Comparison of ENCODE assay signal across 30 mouse cellular contexts in the genomic region with DNA sequence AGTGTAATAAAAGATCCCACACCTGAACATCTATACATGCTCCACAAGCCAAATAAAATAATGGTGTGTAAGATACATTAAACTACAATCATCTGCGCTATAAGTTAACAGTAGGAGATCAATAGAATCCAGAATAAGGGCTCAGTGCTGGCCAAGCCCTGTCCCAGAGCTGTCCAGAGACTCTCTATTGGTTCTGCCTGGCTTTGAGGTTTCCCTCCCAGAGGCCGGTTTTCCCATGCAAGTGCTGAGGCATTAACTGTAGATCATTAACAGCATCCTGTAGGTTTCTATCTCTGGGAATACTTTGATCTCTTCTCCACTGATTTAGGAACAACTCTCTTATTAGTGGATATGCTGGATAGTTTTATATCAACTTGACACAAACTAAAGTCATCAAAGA. TPM values are rescaled to one million over a fixed set of nuclear protein-coding genes. Genes with fewer than 3 reads are reported as not detected.
DNase-seq lines count a peak whose midpoint lies in the region; ATAC-seq and TF ChIP-seq lines count a peak whose summit lies in the region.
"Had no signal": no experiment of that assay in that cellular context is flagged by ENCODE, and none has a peak within 500 bp of the region (broad histone marks: within the 10 kb centered on the region; RNA-seq: fewer than 3 reads in every experiment).

No protein-coding gene starts in this region.

- H3K27ac ChIP-seq in kidney, embryonic 14.5 days (ENCODE audit: low read depth, low read length), result no peak overlapping the region
- H3K27ac ChIP-seq in kidney, postnatal 0 days, result no peak overlapping the region
- no peak overlapping the region for H3K27ac ChIP-seq in intestine, embryonic 16.5 days (ENCODE audit: low read length)
- H3K27ac ChIP-seq: forebrain, embryonic 10.5 days; forebrain, embryonic 13.5 days; heart, adult 2 months; heart, embryonic 10.5 days; heart, embryonic 13.5 days had no signal

- no peaks in the 10 kb centered on the region for H3K4me1 ChIP-seq in kidney, embryonic 14.5 days (ENCODE audit: control insufficient read depth, insufficient read depth, low read length)
- no peaks in the 10 kb centered on the region for H3K4me1 ChIP-seq in kidney, postnatal 0 days (replicated peaks; ENCODE audit: insufficient read depth, low read length)
- H3K4me1 ChIP-seq in intestine, embryonic 16.5 days (ENCODE audit: control insufficient read depth, insufficient read depth, low read length), result peaks cover 3% of the 10 kb centered on the region; the same call in 1 of the 2 replicates
- H3K4me1 ChIP-seq: forebrain, embryonic 13.5 days; heart, embryonic 10.5 days; heart, embryonic 13.5 days had no signal

- no peak overlapping the region for H3K4me2 ChIP-seq in kidney, embryonic 14.5 days (replicated peaks; ENCODE audit: low read depth, low read length)
- no peak overlapping the region for H3K4me2 ChIP-seq in kidney, postnatal 0 days (ENCODE audit: low read length)
- no peak overlapping the region for H3K4me2 ChIP-seq in intestine, embryonic 16.5 days (ENCODE audit: low read depth, low read length)
- H3K4me2 ChIP-seq: forebrain, embryonic 13.5 days; heart, embryonic 13.5 days had no signal

- no peak for TF ChIP-seq CTCF in kidney, postnatal 0 days (IDR thresholded peaks at IDR 0.05; ENCODE audit: low read depth)

- no peak overlapping the region for H3K9ac ChIP-seq in kidney, embryonic 14.5 days (ENCODE audit: low read depth, low read length)
- H3K9ac ChIP-seq in kidney, postnatal 0 days (ENCODE audit: low read depth, low read length), result no peak overlapping the region
- H3K9ac ChIP-seq in intestine, embryonic 16.5 days (ENCODE audit: low read depth, low read length), result no peak overlapping the region
- H3K9ac ChIP-seq: forebrain, embryonic 13.5 days; heart, embryonic 13.5 days had no signal

- H3K4me3 ChIP-seq in kidney, embryonic 14.5 days (ENCODE audit: low read length), result no peak overlapping the region
- H3K4me3 ChIP-seq in kidney, postnatal 0 days (replicated peaks; ENCODE audit: low read depth, low read length), result no peak overlapping the region
- no peak overlapping the region for H3K4me3 ChIP-seq in intestine, embryonic 16.5 days (ENCODE audit: low read length)
- H3K4me3 ChIP-seq: forebrain, embryonic 10.5 days; forebrain, embryonic 13.5 days; heart, adult 2 months; heart, embryonic 10.5 days; heart, embryonic 13.5 days had no signal

- H3K36me3 ChIP-seq in kidney, embryonic 14.5 days (ENCODE audit: control insufficient read depth, insufficient read depth, low read length), result no peaks in the 10 kb centered on the region
- H3K36me3 ChIP-seq in kidney, postnatal 0 days (ENCODE audit: insufficient read depth, low read length), result no peaks in the 10 kb centered on the region
- H3K36me3 ChIP-seq in intestine, embryonic 16.5 days (ENCODE audit: control insufficient read depth, insufficient read depth, low read length), result peaks cover 3% of the 10 kb centered on the region
- H3K36me3 ChIP-seq: forebrain, embryonic 10.5 days; G1E; heart, embryonic 10.5 days; heart, embryonic 13.5 days had no signal

- DNase-seq in kidney, adult 9 months, result no peak
- DNase-seq in kidney, postnatal 0 days (ENCODE audit: low spot score), result peak; percentile 11
- DNase-seq in kidney, adult 18-20 months, result no peak
- no peak for DNase-seq in right cerebral cortex, postnatal 14 days
- DNase-seq in layer of hippocampus, adult 18-20 months (ENCODE audit: low spot score in 2 of 2), result no peak
- DNase-seq: adrenal gland, postnatal 10 days; adrenal gland, postnatal 36 days; B cell, adult 2 months; cerebellum, adult 18-20 months; cerebellum, adult 9-10 months; cerebellum, postnatal 14 days; gastrocnemius, postnatal 10 days; gastrocnemius, postnatal 36 days; heart, adult 2 months; heart, postnatal 14 days; heart, postnatal 4 days had no signal

- no peaks in the 10 kb centered on the region for H3K9me3 ChIP-seq in kidney, embryonic 14.5 days (ENCODE audit: control insufficient read depth, low read length)
- H3K9me3 ChIP-seq in kidney, postnatal 0 days (replicated peaks; ENCODE audit: low read length), result no peaks in the 10 kb centered on the region
- H3K9me3 ChIP-seq in intestine, embryonic 16.5 days (ENCODE audit: control insufficient read depth, low read length), result no peaks in the 10 kb centered on the region
- H3K9me3 ChIP-seq: forebrain, embryonic 10.5 days; G1E; heart, embryonic 10.5 days; heart, embryonic 13.5 days had no signal

- no peaks in the 10 kb centered on the region for H3K27me3 ChIP-seq in kidney, embryonic 14.5 days (ENCODE audit: control insufficient read depth, insufficient read depth, low read length)
- H3K27me3 ChIP-seq in kidney, postnatal 0 days (ENCODE audit: insufficient read depth, low read length), result no peaks in the 10 kb centered on the region
- no peaks in the 10 kb centered on the region for H3K27me3 ChIP-seq in intestine, embryonic 16.5 days (replicated peaks; ENCODE audit: control insufficient read depth, insufficient read depth, low read length)
- H3K27me3 ChIP-seq: forebrain, embryonic 13.5 days; heart, embryonic 13.5 days had no signal

- ATAC-seq in kidney, embryonic 14.5 days (ENCODE audit: low FRiP score, low TSS enrichment), result peak; percentile 64; the same call in 1 of the 2 replicates
- ATAC-seq in kidney, postnatal 0 days (replicated peaks; ENCODE audit: low FRiP score, low read depth), result peak; percentile 49; the same call in 1 of the 2 replicates
- ATAC-seq in intestine, embryonic 16.5 days, result peak; percentile 81
- ATAC-seq: forebrain, embryonic 13.5 days; forebrain, embryonic 16.5 days; Patski had no signal

- WGBS in kidney, embryonic 14.5 days, result 77% methylated on average over 2 of the region's 2 CpGs
- WGBS in kidney, postnatal 0 days, result 67% methylated on average over 2 of the region's 2 CpGs
- 65% methylated on average over 2 of the region's 2 CpGs for WGBS in intestine, embryonic 16.5 days

RNA-seq across cellular contexts. Expression of a gene that starts 16.7 kb away (rescaled TPM):
- polyA plus RNA-seq in kidney, embryonic 14.5 days (2014; fragmentation: Nextera tagmentation; extraction: Ambion mirVana), result 12.4 and 15.9 TPM in 2 replicates
- polyA plus RNA-seq in kidney, postnatal 0 days (2015; fragmentation: Nextera tagmentation; extraction: Ambion mirVana), result 21.8 and 22.5 TPM in 2 replicates
- 52.0 and 53.2 TPM in 2 replicates for polyA plus RNA-seq in intestine, embryonic 16.5 days (2015; fragmentation: Nextera tagmentation; extraction: Ambion mirVana)
- total RNA-seq in layer of hippocampus, adult 18-20 months (2021), result under 1 TPM; 0.51 to 0.52 TPM
- total RNA-seq: adrenal gland, adult 18-20 months; adrenal gland, postnatal 36 days; CH12.LX; gastrocnemius, adult 18-20 months; gastrocnemius, postnatal 10 days; gastrocnemius, postnatal 36 days; granulocyte monocyte progenitor cell, adult 5-6 weeks; heart, adult 2 months; heart, postnatal 4 days had no signal
- polyA plus RNA-seq: forebrain, embryonic 13.5 days; forebrain, embryonic 16.5 days; G1E had no signal

RNA-seq across cellular contexts. Expression of a gene that starts 48.3 kb away (rescaled TPM):
- polyA plus RNA-seq in kidney, embryonic 14.5 days (2014; fragmentation: Nextera tagmentation; extraction: Ambion mirVana), result 0.47 and 0.55 TPM in 2 replicates
- polyA plus RNA-seq in kidney, postnatal 0 days (2015; fragmentation: Nextera tagmentation; extraction: Ambion mirVana), result 0.45 and 0.54 TPM in 2 replicates
- 7.9 and 10.0 TPM in 2 replicates for polyA plus RNA-seq in intestine, embryonic 16.5 days (2015; fragmentation: Nextera tagmentation; extraction: Ambion mirVana)
- under 1 TPM; 0.84 to 0.87 TPM for total RNA-seq in layer of hippocampus, adult 18-20 months (2021)
- total RNA-seq: CH12.LX; gastrocnemius, adult 18-20 months had no signal
- polyA plus RNA-seq: G1E; hindbrain, embryonic 11.5 days; Patski had no signal
